In genomic region chr17:86132534-86132933, GRCm38 (mm10) we compare ENCODE assay signal across 11 mouse cellular contexts. TPM values are rescaled to one million over a fixed set of nuclear protein-coding genes. Genes with fewer than 3 reads are reported as not detected.
A peak's percentile ranks its signal among the peaks of the same experiment; 100 is the strongest.
DNase-seq lines count a peak whose midpoint lies in the region; ATAC-seq and TF ChIP-seq lines count a peak whose summit lies in the region.
"Had no signal": no experiment of that assay in that cellular context is flagged by ENCODE, and none has a peak within 500 bp of the region (broad histone marks: within the 10 kb centered on the region; RNA-seq: fewer than 3 reads in every experiment).

No protein-coding gene starts in this region.

- WGBS in intestine, postnatal 0 days, result 54% methylated on average over 5 of the region's 5 CpGs
- 62% methylated on average over 5 of the region's 5 CpGs for WGBS in intestine, embryonic 16.5 days

- H3K36me3 ChIP-seq in intestine, postnatal 0 days (ENCODE audit: control insufficient read depth, insufficient read depth), result peaks cover 12% of the 10 kb centered on the region; the same call in 1 of the 2 replicates
- H3K36me3 ChIP-seq in intestine, embryonic 16.5 days (ENCODE audit: control insufficient read depth, insufficient read depth, low read length), result peaks cover 2% of the 10 kb centered on the region; the same call in 1 of the 2 replicates
- peaks cover 47% of the 10 kb centered on the region for H3K36me3 ChIP-seq in ES-Bruce4 (ENCODE audit: control insufficient read depth, insufficient read depth, low read length, poor library complexity, severe bottlenecking)

- H3K27ac ChIP-seq in intestine, postnatal 0 days (ENCODE audit: low read depth, low read length), result no peak overlapping the region
- H3K27ac ChIP-seq in intestine, embryonic 16.5 days (ENCODE audit: low read length), result no peak overlapping the region
- H3K27ac ChIP-seq in ES-Bruce4 (ENCODE audit: insufficient read depth, low read length), result no peak overlapping the region
- H3K27ac ChIP-seq: embryonic facial prominence, embryonic 15.5 days; hindbrain, embryonic 15.5 days had no signal

- peak; percentile 45 for DNase-seq in A20 (ENCODE audit: low read depth, low spot score)
- DNase-seq in kidney, adult 8-10 months, result peak; percentile 29 to 30
- no peak for DNase-seq in right cerebral cortex, postnatal 14 days
- DNase-seq in spleen, adult 12 weeks (ENCODE audit: low spot score), result no peak
- no peak for DNase-seq in layer of hippocampus, postnatal 14 days (ENCODE audit: low spot score in 2 of 2)

- H3K4me2 ChIP-seq in intestine, postnatal 0 days (replicated peaks; ENCODE audit: low read depth), result no peak overlapping the region
- H3K4me2 ChIP-seq in intestine, embryonic 16.5 days (ENCODE audit: low read depth, low read length), result no peak overlapping the region
- H3K4me2 ChIP-seq: embryonic facial prominence, embryonic 15.5 days; hindbrain, embryonic 15.5 days had no signal

- H3K9ac ChIP-seq in intestine, postnatal 0 days (ENCODE audit: low read depth, low read length), result no peak overlapping the region
- H3K9ac ChIP-seq in intestine, embryonic 16.5 days (ENCODE audit: low read depth, low read length), result no peak overlapping the region
- no peak overlapping the region for H3K9ac ChIP-seq in ES-Bruce4 (ENCODE audit: low read depth, poor library complexity, severe bottlenecking)
- H3K9ac ChIP-seq: embryonic facial prominence, embryonic 15.5 days; hindbrain, embryonic 15.5 days had no signal

- H3K9me3 ChIP-seq in intestine, postnatal 0 days (ENCODE audit: control insufficient read depth), result no peaks in the 10 kb centered on the region
- no peaks in the 10 kb centered on the region for H3K9me3 ChIP-seq in intestine, embryonic 16.5 days (ENCODE audit: control insufficient read depth, low read length)
- no peaks in the 10 kb centered on the region for H3K9me3 ChIP-seq in ES-Bruce4 (replicated peaks; ENCODE audit: control insufficient read depth, insufficient read depth, low read length, poor library complexity, severe bottlenecking)
- H3K9me3 ChIP-seq: embryonic facial prominence, embryonic 15.5 days; hindbrain, embryonic 15.5 days; megakaryocyte, embryonic 14.5 days had no signal

- peak; percentile 73 for TF ChIP-seq CTCF in intestine, postnatal 0 days (IDR thresholded peaks at IDR 0.05; ENCODE audit: low read depth)
- TF ChIP-seq CTCF in ES-Bruce4 (IDR thresholded peaks at IDR 0.05; ENCODE audit: low read depth, low read length), result peak; percentile 24

- H3K27me3 ChIP-seq in intestine, postnatal 0 days (replicated peaks; ENCODE audit: control insufficient read depth, insufficient read depth, low read length), result no peaks in the 10 kb centered on the region
- H3K27me3 ChIP-seq in intestine, embryonic 16.5 days (replicated peaks; ENCODE audit: control insufficient read depth, insufficient read depth, low read length), result no peaks in the 10 kb centered on the region
- no peaks in the 10 kb centered on the region for H3K27me3 ChIP-seq in ES-Bruce4 (ENCODE audit: control insufficient read depth, insufficient read depth, low read length, poor library complexity, severe bottlenecking)
- H3K27me3 ChIP-seq: embryonic facial prominence, embryonic 15.5 days; hindbrain, embryonic 15.5 days; megakaryocyte, embryonic 14.5 days had no signal

- no peak for TF ChIP-seq POLR2A in ES-Bruce4 (IDR thresholded peaks at IDR 0.05; ENCODE audit: insufficient read depth, low read length)

- H3K4me3 ChIP-seq in intestine, postnatal 0 days (ENCODE audit: low read depth, low read length), result no peak overlapping the region
- no peak overlapping the region for H3K4me3 ChIP-seq in intestine, embryonic 16.5 days (ENCODE audit: low read length)
- no peak overlapping the region for H3K4me3 ChIP-seq in ES-Bruce4 (ENCODE audit: low read depth, low read length)
- H3K4me3 ChIP-seq: embryonic facial prominence, embryonic 15.5 days; hindbrain, embryonic 15.5 days; megakaryocyte, embryonic 14.5 days had no signal

- no peaks in the 10 kb centered on the region for H3K4me1 ChIP-seq in intestine, postnatal 0 days (replicated peaks; ENCODE audit: control insufficient read depth, insufficient read depth, low read length)
- no peaks in the 10 kb centered on the region for H3K4me1 ChIP-seq in intestine, embryonic 16.5 days (ENCODE audit: control insufficient read depth, insufficient read depth, low read length)
- H3K4me1 ChIP-seq in ES-Bruce4 (ENCODE audit: control insufficient read depth, insufficient read depth, low read length), result no peaks in the 10 kb centered on the region
- H3K4me1 ChIP-seq: embryonic facial prominence, embryonic 15.5 days; hindbrain, embryonic 15.5 days had no signal

- no peak for TF ChIP-seq EP300 in ES-Bruce4 (IDR thresholded peaks at IDR 0.05; ENCODE audit: insufficient read depth, low read depth, low read length)

- no peak for ATAC-seq in intestine, postnatal 0 days
- ATAC-seq in intestine, embryonic 16.5 days, result no peak

RNA-seq across cellular contexts. Expression of gene Srbd1, which starts 12.4 kb away (rescaled TPM):
- polyA plus RNA-seq in intestine, postnatal 0 days (2015; fragmentation: Nextera tagmentation; extraction: Ambion mirVana), result 3.4 and 3.6 TPM in 2 replicates
- 13.2 and 13.3 TPM in 2 replicates for polyA plus RNA-seq in intestine, embryonic 16.5 days (2015; fragmentation: Nextera tagmentation; extraction: Ambion mirVana)
- polyA plus RNA-seq in ES-Bruce4 (2011; ENCODE audit: insufficient read depth, insufficient read length, low read depth, missing spikeins), result 42.5 and 44.4 TPM in 2 replicates
- total RNA-seq in layer of hippocampus, postnatal 14 days (2021), result 10 to 100 TPM; 13.0 to 13.6 TPM

RNA-seq across cellular contexts. Expression of gene Prkce, which starts 35.1 kb away (rescaled TPM):
- 5.2 and 8.0 TPM in 2 replicates for polyA plus RNA-seq in intestine, postnatal 0 days (2015; fragmentation: Nextera tagmentation; extraction: Ambion mirVana)
- polyA plus RNA-seq in intestine, embryonic 16.5 days (2015; fragmentation: Nextera tagmentation; extraction: Ambion mirVana), result 5.0 TPM in 2 replicates
- 3.3 and 4.3 TPM in 2 replicates for polyA plus RNA-seq in ES-Bruce4 (2011; ENCODE audit: insufficient read depth, insufficient read length, low read depth, missing spikeins)
- 100 to 1,000 TPM; 380 TPM for total RNA-seq in layer of hippocampus, postnatal 14 days (2021)

Comparison
In these comparisons a context has a peak if more than half of its experiments do, and no peak if none do; other contexts are left out.
1. DNase-seq: peak in A20 (single experiment) and kidney, adult 8-10 months (2 of 2); none in right cerebral cortex, postnatal 14 days (single experiment), spleen, adult 12 weeks (single experiment) and layer of hippocampus, postnatal 14 days (0 of 2).